Mouse (Mus musculus) C3H10T1/2 (cell line): ENCODE results near the gene Olfr853. TPM values are rescaled to one million over a fixed set of nuclear protein-coding genes. Genes with fewer than 3 reads are reported as not detected.

ENCODE experiments used
- polyA plus RNA-seq, 2 experiments: library from polyadenylated mRNA; unstranded; fragments of >200 nt; fragmentation: generic; extraction: Trizol; gene quantifications; one replicate each; pipeline ENCODE4 v1.2.1; 2012; ENCODE audit warnings: missing spikeins in 2 of 2

Olfr853 gene
- not detected for polyA plus RNA-seq

GRCm38 (mm10) chr9:19540976-19541375 is at the start of gene Olfr853:
Gene Olfr853, minus strand, starts transcription at chr9:19541076.

GRCm38 (mm10) chr9:19582317-19582716 is 41.4 kb upstream of the Olfr853 start, which contains the start of gene Olfr855:
Gene Olfr855, plus strand, starts transcription at chr9:19582617.

DNA sequence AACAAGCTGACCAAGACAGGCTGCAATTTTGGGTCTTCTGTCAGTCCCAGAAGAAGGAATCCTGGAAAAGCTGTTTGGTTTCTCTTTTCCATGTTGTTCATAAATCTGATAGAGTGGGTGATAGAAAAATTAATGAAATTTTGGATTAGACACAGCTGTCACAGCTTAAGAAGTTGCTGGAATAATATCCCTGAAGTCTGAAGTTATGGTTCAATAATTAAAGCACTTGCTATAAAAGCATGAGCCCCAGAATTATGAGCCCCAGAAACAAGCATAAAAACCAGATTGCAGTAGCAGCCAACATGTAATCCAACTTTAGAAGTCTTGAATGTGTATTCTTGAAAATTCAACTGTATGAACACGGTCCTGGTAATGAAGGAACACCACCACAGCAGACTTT is 26.4 kb upstream of the Olfr853 start, which contains the start of gene Olfr854:
TSS of gene Olfr854 (minus strand) at position 101 of the 400 bp plus-strand sequence.

GRCm38 (mm10) chr9:19492995-19493394 is 47.9 kb downstream of the Olfr853 start, which contains the start of gene Olfr851:
Gene Olfr851, plus strand, starts transcription at chr9:19493295.

Other genes starting within 250 kb of the Olfr853 start
- not detected for gene Olfr844, start 224.7 kb downstream of the Olfr853 start, polyA plus RNA-seq
- not detected for gene Olfr845, start 204.6 kb downstream of the Olfr853 start, polyA plus RNA-seq
- gene Olfr846, start 177.1 kb downstream of the Olfr853 start, polyA plus RNA-seq: not detected
- not detected for gene Olfr847, start 162.4 kb downstream of the Olfr853 start, polyA plus RNA-seq
- gene Olfr849, start 100.8 kb downstream of the Olfr853 start, polyA plus RNA-seq: not detected
- gene Olfr850, start 62.8 kb downstream of the Olfr853 start, polyA plus RNA-seq: not detected
- not detected for gene Olfr851, start 47.8 kb downstream of the Olfr853 start, polyA plus RNA-seq
- gene Olfr854, start 26.3 kb upstream of the Olfr853 start, polyA plus RNA-seq: not detected
- gene Olfr855, start 41.5 kb upstream of the Olfr853 start, polyA plus RNA-seq: not detected
- 1 to 10 TPM in 1 of 2 experiments, under 1 TPM in 1; 0.19 to 3.8 TPM for gene Zfp317, start 81.0 kb upstream of the Olfr853 start, polyA plus RNA-seq
- gene Olfr857, start 168.4 kb upstream of the Olfr853 start, polyA plus RNA-seq: not detected
- gene Olfr58, start 239.2 kb upstream of the Olfr853 start, polyA plus RNA-seq: not detected